Mouse (Mus musculus) heart, postnatal 14 days (tissue): ENCODE measurements around the gene Adamts17. TPM values are rescaled to one million over a fixed set of nuclear protein-coding genes. Genes with fewer than 3 reads are reported as not detected.

Source experiments
- DNase-seq, 2 experiments: peaks; one replicate each; pipeline ENCODE4 v3.0.0; 2021 to 2022
- intact Hi-C: fragments of 180-260 bp; cut with DNase I; formaldehyde crosslinking; loops from one replicate; pipeline ENCODE4 v1.15.1; 2025
- total RNA-seq, 2 experiments: library from RNA; stranded (reverse); gene quantifications; 2 replicates each; pipeline ENCODE4 v1.2.3; 2021

Gene Adamts17
- total RNA-seq, 2 experiments from 2014 or later, result 11.7 to 12.8 TPM

GRCm38 (mm10) chr7:67145748-67146147 lies 306.2 kb downstream of the Adamts17 start:
- intact Hi-C loops, result no loop called here
- peak in 1 of 2 experiments; percentile 20 for DNase-seq

DNA sequence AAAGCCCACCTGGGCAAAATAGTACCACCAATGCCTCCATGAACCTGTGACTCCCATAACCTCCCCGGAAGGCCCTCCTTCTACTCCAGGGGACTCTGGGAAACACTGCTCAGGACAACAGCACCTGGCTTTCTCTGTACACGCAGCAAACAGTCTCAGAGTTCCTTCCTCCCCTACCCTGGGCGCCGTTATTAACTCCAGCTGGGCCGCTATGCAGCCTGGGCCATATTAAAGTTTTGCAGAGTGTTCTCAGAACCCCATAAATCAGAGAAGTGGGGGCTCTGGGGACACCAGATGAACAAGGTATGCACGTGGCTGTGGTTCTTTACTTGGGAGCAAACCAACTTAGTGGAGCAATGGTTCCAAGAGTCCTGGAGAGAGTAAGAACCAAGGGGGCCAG lies 306.6 kb downstream of the Adamts17 start:
- intact Hi-C loops, result no loop called here
- DNase-seq, result no peak

DNA sequence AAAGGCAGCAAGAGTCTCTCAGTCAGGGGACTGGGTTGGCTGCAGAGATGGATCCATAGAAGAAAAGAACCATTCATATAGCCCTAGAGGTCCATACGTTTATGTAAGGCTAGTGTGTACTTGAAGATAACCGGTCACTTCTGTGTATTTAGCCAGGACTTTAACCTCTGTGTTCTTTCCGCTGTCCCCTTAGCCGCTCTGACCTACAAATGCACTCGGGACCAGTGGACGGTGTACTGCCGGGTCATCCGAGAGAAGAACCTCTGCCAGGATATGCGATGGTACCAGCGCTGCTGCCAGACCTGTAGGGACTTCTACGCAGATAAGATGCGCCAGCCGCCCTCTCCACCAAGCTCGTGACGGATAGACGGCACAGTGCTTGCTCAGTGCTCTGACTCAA lies 310.2 kb downstream of the Adamts17 start:
- intact Hi-C loops, result loop anchor here (1.0 kb wide), 1 partner anchor 38 kb away; no protein-coding TSS in a partner anchor
- no peak for DNase-seq

GRCm38 (mm10) chr7:67152626-67153025 lies 313.1 kb downstream of the Adamts17 start:
- no peak for DNase-seq
- intact Hi-C loops, result no loop called here

DNA sequence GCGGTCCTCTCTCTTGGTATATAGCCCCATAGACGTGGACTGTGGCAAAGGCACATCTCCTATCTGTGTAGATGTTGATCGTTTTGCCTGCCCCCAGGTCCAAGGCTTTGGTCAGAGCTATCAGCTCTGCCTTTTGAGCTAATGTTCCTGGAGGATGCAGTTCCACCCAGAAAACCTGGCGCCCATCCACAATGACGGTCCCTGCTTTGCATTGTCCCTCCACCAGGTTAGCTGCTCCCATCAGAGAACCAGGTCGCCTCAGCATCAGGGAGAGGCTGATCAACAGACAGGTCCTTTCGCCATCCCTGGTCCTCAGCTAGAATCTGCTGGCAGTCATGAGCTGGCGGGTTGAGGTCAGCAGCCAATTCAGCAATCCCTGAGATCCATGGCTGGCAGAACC lies 322.6 kb downstream of the Adamts17 start:
- intact Hi-C loops, result no loop called here
- DNase-seq, result no peak

DNA sequence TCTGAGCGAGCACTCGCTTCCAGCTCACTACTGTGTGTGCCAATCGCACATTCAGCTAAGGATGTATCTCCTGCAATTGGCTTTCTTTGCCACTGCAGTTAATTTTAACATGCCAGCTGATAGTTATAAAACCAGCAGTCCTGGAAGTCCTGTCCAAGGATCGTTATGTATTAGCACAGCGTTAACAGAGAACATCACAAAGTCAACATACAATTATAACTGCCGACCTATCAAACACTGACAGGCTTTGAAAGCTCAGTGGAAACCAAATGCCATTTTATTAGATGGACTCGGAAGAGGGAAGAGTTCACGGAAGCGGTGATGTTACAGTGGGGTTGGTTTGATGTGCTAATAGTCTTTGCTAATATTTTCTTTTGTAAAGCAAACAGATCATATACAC lies 328.8 kb downstream of the Adamts17 start:
- intact Hi-C loops, result no loop called here
- no peak for DNase-seq

DNA sequence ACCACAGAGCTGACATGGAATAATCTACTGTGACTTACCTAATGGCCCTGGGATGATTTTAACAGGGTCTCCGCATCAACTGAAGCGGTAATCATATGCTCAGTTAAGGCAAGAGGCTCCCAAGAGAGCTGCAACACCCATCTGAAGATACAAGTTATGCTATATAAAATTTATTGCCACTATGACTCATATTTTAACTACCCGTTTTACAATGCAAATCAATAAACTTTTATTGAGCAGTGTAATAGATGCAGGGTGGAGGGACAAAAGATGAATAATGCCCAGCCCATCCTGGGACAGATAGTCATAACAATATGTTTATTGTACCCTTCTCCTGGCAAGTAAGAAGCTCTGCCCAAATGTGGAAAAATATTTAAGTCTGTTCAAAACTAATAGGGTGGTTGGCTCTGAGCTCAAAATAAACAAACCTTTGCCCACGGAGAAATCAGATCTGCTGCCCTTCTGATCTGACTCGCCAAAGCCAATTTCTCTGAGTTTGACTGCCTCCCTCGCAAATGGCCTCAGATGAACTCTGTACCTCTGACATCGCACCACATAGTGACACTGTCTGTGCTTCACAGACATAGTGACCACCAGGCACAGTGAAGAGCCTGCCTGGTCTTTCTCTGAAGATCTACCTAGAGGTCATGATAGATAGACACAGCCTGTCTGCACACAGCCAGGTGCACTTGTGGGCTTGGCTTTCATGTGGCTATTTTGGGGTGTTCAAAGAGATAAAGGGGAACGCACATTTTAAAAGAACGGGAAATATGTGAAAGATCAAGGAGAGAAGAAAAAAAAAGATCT lies 329.4 kb downstream of the Adamts17 start:
- intact Hi-C loops, result no loop called here
- no peak for DNase-seq

GRCm38 (mm10) chr7:67173522-67174195 lies 334.1 kb downstream of the Adamts17 start:
- no peak for DNase-seq
- intact Hi-C loops, result no loop called here

- intact Hi-C loops, result no loop called here
- DNase-seq, result no peak
These were observed 344.3 kb downstream of the Adamts17 start for GRCm38 (mm10) chr7:67183786-67184185.

DNA sequence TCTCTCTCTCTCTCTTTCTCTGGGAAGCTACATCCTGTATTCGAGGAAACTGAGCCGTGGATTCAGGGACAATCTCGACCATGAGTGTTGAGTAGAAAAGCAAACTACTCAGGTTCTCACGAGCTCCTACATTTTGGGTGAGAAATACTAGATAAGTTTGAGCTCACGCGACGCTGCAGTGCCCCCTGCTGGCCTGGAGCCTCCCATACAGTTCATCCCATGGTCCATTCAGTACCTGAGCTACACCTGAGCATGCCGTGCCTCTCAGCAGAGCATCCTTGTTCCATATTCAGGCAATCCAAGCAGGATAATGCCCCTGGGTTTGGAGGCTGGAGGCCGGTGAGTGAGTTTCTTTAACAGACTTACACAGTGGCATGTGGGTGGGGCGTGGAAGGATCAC lies 359.9 kb downstream of the Adamts17 start:
- intact Hi-C loops, result loop anchor here (1.0 to 5.0 kb wide), 4 partner anchors 137 to 489 kb away; no protein-coding TSS in a partner anchor
- DNase-seq, result peak; percentile 75 to 78

Other genes starting within 250 kb of the Adamts17 start
- 10 to 100 TPM in 1 of 2 experiments, 1 to 10 TPM in 1; 9.7 to 11.0 TPM for gene Asb7, start 150.1 kb upstream of the Adamts17 start, total RNA-seq
- 1 to 10 TPM; 2.8 to 3.4 TPM for gene Lins1, start 149.8 kb upstream of the Adamts17 start, total RNA-seq
- gene Cers3, start 96.2 kb upstream of the Adamts17 start, total RNA-seq, result under 1 TPM in 1 of 2 experiments, not detected in 1; 0.15 TPM